Mouse (Mus musculus): ENCODE data around the gene Smdt1. TPM values are rescaled to one million over a fixed set of nuclear protein-coding genes. Genes with fewer than 3 reads are reported as not detected.

Smdt1 gene
- 177 and 179 TPM in 2 replicates for total RNA-seq (2021)
- long read RNA-seq, experiment 1, transcript Smdt1-204 (3 exons, 597 nt), result minor isoform, 11 of 293 reads
- long read RNA-seq, experiment 1, transcript Smdt1-201 (3 exons, 705 nt), result major isoform, 123 of 293 reads
- long read RNA-seq, experiment 1, partial matches to known transcripts, result 9 of 293 reads
- long read RNA-seq, experiment 1, other reads (novel, unspliced or antisense), result 149 of 293 reads
- long read RNA-seq, experiment 2, transcript Smdt1-201 (3 exons, 705 nt), result major isoform, 135 of 310 reads
- long read RNA-seq, experiment 2, transcript Smdt1-204 (3 exons, 597 nt), result minor isoform, 11 of 310 reads
- long read RNA-seq, experiment 2, partial matches to known transcripts, result 2 of 310 reads
- long read RNA-seq, experiment 2, other reads (novel, unspliced or antisense), result 162 of 310 reads

GRCm38 (mm10) chr15:82338593-82339112 lies at the start of gene Smdt1, which contains the start of the genes Naga and Pheta2:
Smdt1 (plus strand) TSS chr15:82338959.
Naga (minus strand) TSS chr15:82338925.
Pheta2 (plus strand) TSS chr15:82338942.
- peak; percentile 99 for DNase-seq

- no peak for DNase-seq
Measured at GRCm38 (mm10) chr15:82290252-82290651, 48.5 kb upstream of the Smdt1 start.

GRCm38 (mm10) chr15:82292851-82293250 lies 45.9 kb upstream of the Smdt1 start:
- no peak for DNase-seq

- no peak for DNase-seq
Measured at GRCm38 (mm10) chr15:82293271-82293711, 45.5 kb upstream of the Smdt1 start.

GRCm38 (mm10) chr15:82294059-82294458 lies 44.7 kb upstream of the Smdt1 start:
- no peak for DNase-seq

- peak; percentile 13 for DNase-seq
Measured at GRCm38 (mm10) chr15:82298764-82299561, 39.8 kb upstream of the Smdt1 start, which contains the start of gene Wbp2nl. Wbp2nl (plus strand) TSS chr15:82298954.

GRCm38 (mm10) chr15:82307107-82307506 lies 31.7 kb upstream of the Smdt1 start:
- no peak for DNase-seq

- DNase-seq, result no peak
Measured at GRCm38 (mm10) chr15:82308416-82308815, 30.3 kb upstream of the Smdt1 start.

GRCm38 (mm10) chr15:82317839-82318238 lies 20.9 kb upstream of the Smdt1 start:
- DNase-seq, result peak; percentile 26

- DNase-seq, result no peak
Measured at GRCm38 (mm10) chr15:82319613-82320012, 19.1 kb upstream of the Smdt1 start.

- DNase-seq, result no peak
Measured at GRCm38 (mm10) chr15:82322195-82322594, 16.6 kb upstream of the Smdt1 start.

- DNase-seq, result no peak
Measured at GRCm38 (mm10) chr15:82325382-82325781, 13.4 kb upstream of the Smdt1 start.

- no peak for DNase-seq
Measured at GRCm38 (mm10) chr15:82335194-82335593, 3.6 kb upstream of the Smdt1 start.

- no peak for DNase-seq
Measured at GRCm38 (mm10) chr15:82336629-82337028, 2.1 kb upstream of the Smdt1 start.

GRCm38 (mm10) chr15:82337875-82338274 lies 884 bp upstream of the Smdt1 start:
- no peak for DNase-seq

- DNase-seq, result no peak
Measured at GRCm38 (mm10) chr15:82339150-82339549, 391 bp downstream of the Smdt1 start.

- no peak for DNase-seq
Measured at GRCm38 (mm10) chr15:82339634-82340254, 985 bp downstream of the Smdt1 start.

GRCm38 (mm10) chr15:82340414-82341035 lies 1.8 kb downstream of the Smdt1 start:
- no peak for DNase-seq

- DNase-seq, result peak; percentile 75
Measured at GRCm38 (mm10) chr15:82341036-82341501, 2.3 kb downstream of the Smdt1 start.

GRCm38 (mm10) chr15:82341675-82342542 lies 3.1 kb downstream of the Smdt1 start:
- DNase-seq, result no peak

GRCm38 (mm10) chr15:82342543-82342935 lies 3.8 kb downstream of the Smdt1 start:
- DNase-seq, result no peak

All from adrenal gland, postnatal 14 days (tissue).